Mouse (Mus musculus) brain, embryonic 14.5 days (tissue): Measurements from ENCODE around the gene Runx3. TPM values are rescaled to one million over a fixed set of nuclear protein-coding genes. Genes with fewer than 3 reads are reported as not detected.
"Not testable (repeated sequence)": the region's sequence is repeated elsewhere in the genome, so short reads cannot be mapped to it uniquely, and the experiment has no call there.

Experiments used
- DNase-seq: peaks from one replicate; pipeline ENCODE4 v3.0.0-alpha.2; 2011; ENCODE audit warnings: low read depth
- CTCF ChIP-seq: fragments of 200-500 bp; IDR thresholded peaks from 2 replicates; pipeline ENCODE4 v1.5.1; 2012; ENCODE audit warnings: inconsistent platforms, mild to moderate bottlenecking, moderate library complexity, borderline replicate concordance; ENCODE audit not compliant: insufficient read depth, insufficient read length; ENCODE audit errors: extremely low read depth
- POLR2A ChIP-seq: fragments of 200-500 bp; IDR thresholded peaks from 2 replicates; pipeline ENCODE4 v1.6.1; 2012; ENCODE audit warnings: mild to moderate bottlenecking, inconsistent platforms, borderline replicate concordance; ENCODE audit not compliant: poor library complexity, insufficient read depth, insufficient read length, severe bottlenecking; ENCODE audit errors: extremely low read depth
- polyA plus RNA-seq: library from polyadenylated mRNA; depleted of rRNA; stranded (reverse); fragments of >200 nt; gene quantifications from 2 replicates; pipeline ENCODE4 v1.2.3, GENCODE M21; 2012

Gene Runx3
- polyA plus RNA-seq, 1 experiment = 0.40 TPM

GRCm38 (mm10) chr4:135169501-135169900, 49.0 kb downstream of the Runx3 start:
- no peak for DNase-seq
- no peak for TF ChIP-seq CTCF
- no peak for TF ChIP-seq POLR2A

- TF ChIP-seq CTCF = no peak
- TF ChIP-seq POLR2A = no peak
- DNase-seq = no peak
Observed at GRCm38 (mm10) chr4:135171304-135171875, 50.9 kb downstream of the Runx3 start.

GRCm38 (mm10) chr4:135175406-135176120, 55.1 kb downstream of the Runx3 start:
- TF ChIP-seq CTCF = no peak
- no peak for TF ChIP-seq POLR2A
- no peak for DNase-seq

- no peak for DNase-seq
- TF ChIP-seq POLR2A (no peak), CTCF (no peak)
Observed at GRCm38 (mm10) chr4:135177568-135177967, 57.1 kb downstream of the Runx3 start.

GRCm38 (mm10) chr4:135179077-135179481, 58.6 kb downstream of the Runx3 start:
- TF ChIP-seq CTCF (peak; percentile 63; the same call in 1 of the 2 replicates), POLR2A (no peak)
- no peak for DNase-seq

GRCm38 (mm10) chr4:135181819-135182218, 61.4 kb downstream of the Runx3 start:
- TF ChIP-seq POLR2A = no peak
- no peak for TF ChIP-seq CTCF
- DNase-seq = no peak

- DNase-seq = not testable (repeated sequence)
Observed at GRCm38 (mm10) chr4:135184277-135184676, 63.8 kb downstream of the Runx3 start.

- TF ChIP-seq CTCF (no peak), POLR2A (no peak)
- no peak for DNase-seq
Observed at GRCm38 (mm10) chr4:135189452-135190008, 69.1 kb downstream of the Runx3 start.

- DNase-seq = no peak
- TF ChIP-seq POLR2A (no peak), CTCF (no peak)
Observed at GRCm38 (mm10) chr4:135190364-135190763, 69.9 kb downstream of the Runx3 start.

GRCm38 (mm10) chr4:135191185-135191584, 70.7 kb downstream of the Runx3 start:
- no peak for TF ChIP-seq CTCF
- no peak for TF ChIP-seq POLR2A
- no peak for DNase-seq

- DNase-seq = no peak
- no peak for TF ChIP-seq CTCF
- TF ChIP-seq POLR2A = no peak
Observed at GRCm38 (mm10) chr4:135191604-135192003, 71.2 kb downstream of the Runx3 start.

- DNase-seq = no peak
- TF ChIP-seq POLR2A = no peak
- no peak for TF ChIP-seq CTCF
Observed at GRCm38 (mm10) chr4:135192841-135193240, 72.4 kb downstream of the Runx3 start.
